Mouse (Mus musculus) v-Abl transformed pro-B cells (cell line): Measurements from ENCODE around the gene Ntn5.
"Not testable (repeated sequence)": the region's sequence is repeated elsewhere in the genome, so short reads cannot be mapped to it uniquely, and the experiment has no call there.

Source experiments
- in situ Hi-C, 2 experiments: fragments of 400-800 bp; cut with MboI; formaldehyde crosslinking; loops; one replicate each; pipeline ENCODE4 v1.15.1; 2025; ENCODE audit not compliant: unreplicated experiment in 2 of 2

Ntn5 gene

DNA sequence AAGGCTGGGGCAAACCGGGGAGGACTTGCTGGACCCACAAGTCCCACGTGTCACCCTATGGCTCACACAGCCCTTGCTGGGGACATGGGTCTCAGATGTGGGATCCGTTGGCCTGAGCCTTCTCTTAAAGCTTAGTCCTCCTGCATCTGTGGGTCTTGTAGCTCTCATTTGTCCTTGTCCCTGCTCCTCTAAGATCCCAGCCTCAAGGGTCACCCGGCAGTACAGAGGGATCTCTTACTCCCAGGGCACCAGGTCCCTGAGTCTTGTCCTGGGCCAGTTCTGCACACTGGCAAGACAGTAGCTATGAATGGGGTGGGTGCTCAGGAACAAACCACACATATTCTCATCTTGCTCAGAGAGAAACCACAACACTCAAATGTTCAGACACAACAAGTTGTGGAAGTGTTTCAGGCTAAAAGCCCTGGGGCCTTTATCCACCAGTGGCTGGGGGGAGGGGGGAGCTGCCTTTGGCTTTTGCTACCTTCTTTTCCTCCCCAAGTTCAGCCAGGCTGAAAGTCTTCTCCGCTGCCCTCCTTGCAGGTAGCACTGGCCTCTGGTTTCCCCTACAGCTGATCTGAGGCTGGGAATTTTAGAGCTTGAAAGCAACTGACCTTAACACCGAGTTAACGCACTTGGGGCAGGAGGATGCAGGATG, at the start of gene Ntn5:
Ntn5 (plus strand) TSS at position 627 of the 655 bp plus-strand sequence.
- in situ Hi-C loops: loop anchor here (5.0 to 25.0 kb wide), 3 partner anchors 81 to 221 kb away; partner anchors contain the start of genes Bax (in 1 of the 2) and Ftl1 (in 1 of the 2)

DNA sequence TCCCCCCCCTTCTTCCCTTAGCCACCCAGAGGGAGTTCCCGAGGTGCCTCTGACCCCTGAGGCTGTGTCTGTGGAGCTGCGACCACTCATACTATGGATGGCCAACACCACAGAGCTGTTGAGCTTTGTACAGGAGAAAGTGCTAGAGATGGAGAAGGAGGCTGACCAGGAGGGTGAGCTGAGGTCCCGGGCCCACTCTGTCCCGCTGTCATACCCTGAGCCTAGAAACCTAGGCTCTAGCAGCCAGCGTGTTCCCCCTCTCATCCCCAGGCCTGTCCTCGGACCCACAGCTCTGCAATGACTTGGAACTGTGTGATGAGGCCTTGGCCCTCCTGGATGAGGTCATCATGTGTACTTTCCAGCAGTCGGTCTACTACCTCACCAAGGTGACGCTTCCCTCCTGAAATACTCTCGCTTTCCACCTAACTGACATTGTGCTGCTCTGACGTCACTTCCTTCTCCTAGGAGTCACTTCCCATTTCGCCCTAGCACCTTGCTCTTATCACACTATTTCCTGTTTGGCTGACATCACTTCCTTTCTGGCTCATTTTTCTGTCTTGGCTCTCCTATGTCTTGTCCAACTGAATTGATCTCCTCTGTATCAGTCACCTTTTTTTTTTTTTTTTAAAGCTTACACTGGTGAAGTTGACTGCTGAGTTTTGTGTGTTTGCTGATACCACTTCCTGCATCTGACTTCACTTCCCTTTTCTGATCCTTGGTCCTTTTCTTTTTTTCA, 48.7 kb upstream of the Ntn5 start:
- in situ Hi-C loops: no loop called here

GRCm38 (mm10) chr7:45635711-45636688, 47.8 kb upstream of the Ntn5 start:
- in situ Hi-C loops: no loop called here

GRCm38 (mm10) chr7:45637710-45638109, 46.1 kb upstream of the Ntn5 start:
- in situ Hi-C loops: no loop called here

DNA sequence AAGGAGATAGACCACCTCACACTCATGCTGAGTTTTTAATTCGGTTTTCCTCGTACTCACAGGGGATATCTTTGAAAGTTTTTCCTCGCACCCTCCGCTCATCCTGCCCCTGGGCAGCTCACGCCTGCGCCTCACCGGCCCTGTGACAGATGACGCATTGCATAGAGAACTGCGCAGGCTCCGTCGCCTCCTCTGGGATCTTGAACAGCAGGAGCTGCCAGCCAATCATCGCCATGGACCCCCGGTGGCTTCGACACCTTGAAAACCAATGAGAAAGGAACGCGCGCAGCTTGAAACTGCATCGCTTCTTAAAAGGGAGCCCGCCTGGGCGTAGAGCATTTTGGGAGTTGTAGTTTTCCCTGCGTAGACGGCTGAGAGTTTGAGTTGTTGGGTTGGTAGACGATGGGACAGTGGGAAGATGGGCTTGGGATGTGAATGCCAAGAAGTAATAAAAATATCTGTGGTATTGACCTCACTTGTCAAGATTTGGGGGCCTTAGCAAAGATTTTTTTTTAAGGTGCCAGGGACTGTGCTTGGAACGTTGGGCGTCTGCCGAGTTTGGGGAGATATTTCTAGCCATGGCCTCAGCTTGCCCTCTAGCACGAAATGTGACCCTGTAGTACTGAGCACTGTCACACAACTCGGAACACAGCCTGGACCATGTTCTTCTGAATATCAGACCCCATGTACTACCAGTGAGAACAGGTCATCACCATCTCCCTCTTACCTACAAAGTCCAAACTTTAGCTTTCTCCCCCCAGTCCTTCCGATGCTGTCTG, 45.0 kb upstream of the Ntn5 start:
- in situ Hi-C loops: no loop called here

DNA sequence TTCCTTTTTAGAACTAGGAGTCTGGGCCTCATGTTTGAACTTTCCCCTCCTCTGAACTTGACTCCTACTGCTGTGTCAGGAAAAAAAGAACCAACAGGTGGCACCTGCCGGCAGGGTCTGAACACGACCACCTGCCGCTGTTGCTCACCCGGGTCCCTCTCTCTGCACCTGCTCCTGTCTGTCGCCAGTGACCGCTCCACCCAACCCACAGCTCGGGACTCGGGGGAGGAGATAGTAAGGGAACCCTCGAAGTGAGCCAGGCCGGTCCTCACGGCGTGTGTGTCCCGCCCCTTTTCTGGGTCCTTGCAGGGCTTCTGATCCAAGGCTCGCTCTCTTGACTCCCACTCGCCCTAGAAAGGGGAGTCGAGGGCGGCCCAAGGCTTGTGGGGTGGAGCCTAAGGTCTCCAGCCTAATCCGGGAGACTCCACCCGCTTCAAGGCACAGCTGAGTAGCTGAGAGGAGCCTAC, 44.2 kb upstream of the Ntn5 start, which contains the start of gene Mamstr:
Mamstr (plus strand) TSS at position 417 of the 467 bp plus-strand sequence.
- in situ Hi-C loops: no loop called here

GRCm38 (mm10) chr7:45640191-45640957, 43.4 kb upstream of the Ntn5 start:
- in situ Hi-C loops: no loop called here

- in situ Hi-C loops: no loop called here
Observed at GRCm38 (mm10) chr7:45641391-45642040, 42.3 kb upstream of the Ntn5 start.

DNA sequence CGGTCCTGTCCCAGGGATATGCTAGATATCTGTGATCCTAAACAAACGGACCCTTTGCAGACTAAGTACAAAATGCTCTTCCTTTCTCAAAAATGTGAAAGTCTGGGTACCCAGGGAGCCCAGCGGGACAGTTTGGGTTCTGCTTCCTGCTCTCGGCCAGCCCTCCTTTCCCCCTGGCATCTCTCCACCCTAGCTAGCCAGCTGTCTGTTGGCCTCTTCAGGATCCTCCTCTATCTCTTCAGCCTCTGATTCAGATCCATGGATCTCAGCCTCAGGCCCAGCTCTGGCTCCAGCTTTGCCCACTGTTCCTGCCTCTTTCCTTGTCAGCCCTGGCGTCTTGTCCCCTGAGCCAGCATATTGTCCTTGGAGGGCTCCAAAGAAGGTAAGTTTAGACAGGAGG, 41.7 kb upstream of the Ntn5 start:
- in situ Hi-C loops: no loop called here

DNA sequence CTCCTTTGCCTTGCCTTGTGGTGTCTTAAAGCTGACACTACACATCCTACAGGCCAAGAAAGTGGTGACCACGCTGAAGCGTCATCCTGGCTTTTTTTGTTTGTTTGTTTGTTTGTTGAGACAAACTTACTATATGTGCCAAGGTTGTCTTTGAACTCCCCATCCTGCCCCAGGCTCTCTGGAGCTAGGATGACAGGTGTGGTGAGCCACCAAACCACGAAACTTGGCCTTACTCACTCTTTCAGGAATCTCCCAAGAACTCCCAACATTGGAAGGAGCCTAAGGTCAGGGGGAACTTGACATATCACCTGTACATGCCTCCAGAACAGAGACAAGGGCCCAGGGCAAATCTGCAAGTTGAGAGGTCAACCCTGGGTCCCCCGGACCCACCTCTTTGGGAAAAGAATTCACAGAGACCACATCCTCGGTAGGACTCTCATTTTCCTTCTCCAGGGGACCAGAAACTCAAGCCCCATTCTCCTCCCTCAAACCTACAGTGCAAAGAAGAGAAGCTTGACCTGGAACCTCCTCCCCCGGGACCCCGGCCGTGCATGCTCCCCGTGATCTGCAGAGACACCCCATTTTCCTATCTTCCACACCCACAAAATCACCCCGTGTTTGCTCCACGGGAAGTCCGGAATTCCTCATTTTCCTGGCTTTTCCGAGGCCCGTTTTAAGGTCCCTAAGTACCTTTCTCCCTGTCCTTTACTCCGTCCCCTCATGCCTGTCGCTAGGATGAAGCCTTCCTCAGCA, 41.1 kb upstream of the Ntn5 start:
- in situ Hi-C loops: no loop called here

DNA sequence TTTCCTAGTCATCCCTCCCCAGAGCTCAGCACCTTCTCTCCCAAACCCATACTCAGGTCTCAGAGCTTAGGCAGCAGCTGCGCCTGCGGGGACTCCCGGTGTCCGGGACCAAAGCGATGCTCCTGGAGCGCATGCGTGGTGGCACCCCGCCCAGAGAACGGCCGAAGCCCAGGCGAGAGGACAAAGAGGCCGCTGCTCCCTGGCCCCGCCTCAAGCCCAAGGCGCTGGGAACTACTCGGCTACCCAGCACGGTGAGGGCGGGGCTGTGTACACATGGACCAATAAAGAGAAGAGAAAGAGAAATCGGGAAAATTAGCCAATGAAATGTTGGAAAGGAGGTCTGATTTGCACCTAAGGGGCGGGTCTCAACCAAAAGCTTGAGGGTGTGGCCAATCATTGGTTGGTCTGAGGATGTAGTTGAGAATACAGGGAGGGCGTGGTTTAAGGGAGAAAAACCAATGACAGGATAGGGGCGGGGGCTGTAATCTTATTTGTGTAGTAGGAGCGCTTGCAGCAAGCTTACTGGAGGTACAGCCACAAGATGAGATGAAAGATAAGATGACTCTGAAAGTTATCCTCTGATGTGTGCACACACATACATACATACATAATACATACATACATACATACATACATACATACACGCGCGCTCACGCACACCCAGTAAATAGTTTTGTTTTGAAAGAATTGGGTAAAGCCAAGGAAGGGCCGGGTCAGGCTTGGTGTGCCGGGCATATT, 40.2 kb upstream of the Ntn5 start:
- in situ Hi-C loops: no loop called here

- in situ Hi-C loops: no loop called here
Observed at GRCm38 (mm10) chr7:45644183-45644582, 39.6 kb upstream of the Ntn5 start.

DNA sequence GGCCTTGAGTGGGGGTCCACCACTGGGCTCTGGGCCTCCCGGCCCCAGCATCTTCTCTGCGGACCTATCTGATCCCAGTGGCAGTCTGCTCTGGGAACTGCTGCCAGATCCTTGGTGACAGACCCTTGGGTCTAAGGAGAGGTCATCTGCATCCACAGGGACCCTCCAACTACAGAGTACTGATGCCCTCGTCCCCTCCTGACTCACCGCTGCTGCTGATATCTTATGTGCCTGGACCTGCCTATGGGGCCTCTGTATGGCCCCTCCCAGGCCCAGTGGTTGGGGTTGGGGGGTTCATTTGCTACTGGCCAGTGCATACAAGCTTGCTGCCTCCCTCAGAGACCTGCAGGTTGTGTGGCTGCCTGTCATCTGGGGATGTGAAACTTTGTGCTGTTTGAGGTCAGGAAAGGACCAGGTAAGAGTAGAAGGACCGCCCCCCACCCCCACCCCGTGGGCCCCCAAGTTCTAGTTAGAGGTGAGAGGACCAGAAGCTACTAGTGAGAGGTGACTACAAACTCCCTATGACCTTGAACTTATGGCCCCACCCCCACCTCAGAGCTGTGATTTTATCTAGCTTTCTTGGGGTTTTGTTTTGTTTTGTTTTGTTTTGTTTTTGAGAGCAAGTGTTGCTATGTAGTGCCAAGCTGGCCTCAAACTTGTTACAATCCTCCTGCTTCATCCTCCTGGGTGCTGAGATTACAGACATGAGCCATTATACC, 38.8 kb upstream of the Ntn5 start:
- in situ Hi-C loops: no loop called here

- in situ Hi-C loops: no loop called here
Observed at GRCm38 (mm10) chr7:45645591-45645971, 38.2 kb upstream of the Ntn5 start.

DNA sequence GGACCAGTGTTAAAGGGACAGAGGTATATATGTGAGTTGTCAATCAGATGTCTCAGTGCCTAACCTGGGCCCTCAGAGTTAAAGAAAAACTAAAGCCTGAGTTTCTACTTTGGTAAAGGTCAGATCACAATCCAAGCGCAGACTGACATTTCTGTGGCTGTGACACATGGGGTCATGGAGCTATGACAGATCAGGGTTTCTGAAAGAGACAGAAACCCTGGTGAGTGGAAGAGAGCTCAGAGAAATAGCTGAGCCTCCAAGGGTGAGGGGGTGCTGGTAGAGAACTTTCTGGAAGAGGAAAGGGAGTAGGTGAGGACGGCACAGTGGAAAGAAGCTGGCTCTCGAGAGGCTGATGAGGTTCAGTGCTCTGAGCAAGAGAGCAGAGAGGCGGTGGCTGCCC, 37.2 kb upstream of the Ntn5 start:
- in situ Hi-C loops: no loop called here

GRCm38 (mm10) chr7:45649351-45649750, 34.5 kb upstream of the Ntn5 start:
- in situ Hi-C loops: no loop called here

- in situ Hi-C loops: not testable (repeated sequence)
Observed at GRCm38 (mm10) chr7:45650484-45650883, 33.3 kb upstream of the Ntn5 start.
